Mouse (Mus musculus): Measurements from ENCODE around the gene Pdk1.

DNA sequence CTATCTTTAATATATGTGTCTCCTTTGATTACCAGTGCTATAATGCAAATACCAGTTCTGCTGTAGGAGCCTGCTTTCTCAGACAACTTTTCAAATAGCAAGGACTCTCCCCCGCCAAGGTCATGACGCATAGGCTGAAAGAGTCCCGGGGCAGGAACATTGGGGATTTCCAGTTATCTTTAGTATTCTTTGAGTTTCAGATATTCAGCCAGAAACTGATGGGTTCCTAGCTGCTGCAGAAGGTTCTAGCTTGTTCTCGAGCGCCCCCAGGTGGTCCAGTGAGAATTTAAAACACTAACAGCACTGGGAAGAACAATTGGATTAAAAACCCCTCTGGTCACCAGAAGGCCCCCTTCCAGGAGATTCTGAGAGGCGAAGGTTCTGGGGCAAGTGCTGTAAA, 35.2 kb upstream of the Pdk1 start:
- TF ChIP-seq CTCF (IDR thresholded peaks at IDR 0.05; ENCODE audit: control insufficient read depth, insufficient read depth, insufficient read length) (no peak), CEBPB (IDR thresholded peaks at IDR 0.05; ENCODE audit: low read depth) (no peak), MYOG (IDR thresholded peaks at IDR 0.05; ENCODE audit: control insufficient read depth, extremely low read depth, insufficient read length) (no peak), MYOD1 (IDR thresholded peaks at IDR 0.05; ENCODE audit: control insufficient read depth, insufficient read length, low read depth) (no peak), MAX (IDR thresholded peaks at IDR 0.05) (no peak), USF1 (IDR thresholded peaks at IDR 0.05; ENCODE audit: low read depth) (no peak), FOSL1 (IDR thresholded peaks at IDR 0.05; ENCODE audit: insufficient read depth, low read length, poor library complexity, severe bottlenecking) (no peak)

Data from C2C12 (cell line).